Mouse (Mus musculus) spleen, postnatal 10 days (tissue): ENCODE results near the gene Ndufs3.

Experiments used
- DNase-seq, 2 experiments: peaks; one replicate each; pipeline ENCODE4 v3.0.0; 2021 to 2022; ENCODE audit warnings: low spot score in 2 of 2

Ndufs3 gene

DNA sequence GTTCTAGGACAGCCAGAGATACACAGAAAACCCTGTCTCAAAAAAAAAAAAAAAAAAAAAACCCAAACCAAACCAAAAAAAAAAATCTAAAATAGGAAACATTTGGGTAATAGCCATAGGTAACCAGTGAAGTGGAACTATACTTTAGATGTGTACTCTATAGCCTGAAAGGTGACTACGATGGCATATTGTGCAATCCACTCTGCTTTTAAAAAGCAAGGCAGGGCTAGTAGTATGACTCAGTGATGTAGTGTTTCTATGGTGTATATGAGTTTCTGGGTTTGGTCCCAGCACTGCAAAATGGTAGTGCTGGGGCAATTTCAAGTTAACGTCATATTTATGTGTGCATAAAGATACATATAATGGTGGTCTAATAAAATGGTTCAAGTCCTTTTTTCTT lies 2.1 kb upstream of the Ndufs3 start:
- DNase-seq = no peak

DNA sequence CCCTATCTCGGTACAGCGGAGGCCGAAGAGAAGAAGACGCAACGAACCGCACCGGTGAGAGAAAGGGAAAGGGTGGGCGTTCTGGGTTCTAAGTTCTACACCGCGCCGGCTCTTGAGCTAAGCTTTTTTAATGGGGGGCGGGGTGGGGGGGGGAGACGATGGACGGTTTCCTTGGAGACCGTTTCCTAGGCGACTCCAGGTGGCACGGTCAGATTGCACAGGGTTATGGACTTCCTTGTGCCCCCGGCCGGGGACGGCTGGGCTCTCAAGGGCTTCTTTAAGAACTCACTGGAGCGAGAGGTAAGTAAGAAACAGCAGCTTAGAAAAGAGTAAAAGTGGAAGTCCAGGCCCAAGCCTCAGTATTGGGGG lies 213 bp upstream of the Ndufs3 start:
- peak in 1 of 2 experiments; percentile 67 for DNase-seq

DNA sequence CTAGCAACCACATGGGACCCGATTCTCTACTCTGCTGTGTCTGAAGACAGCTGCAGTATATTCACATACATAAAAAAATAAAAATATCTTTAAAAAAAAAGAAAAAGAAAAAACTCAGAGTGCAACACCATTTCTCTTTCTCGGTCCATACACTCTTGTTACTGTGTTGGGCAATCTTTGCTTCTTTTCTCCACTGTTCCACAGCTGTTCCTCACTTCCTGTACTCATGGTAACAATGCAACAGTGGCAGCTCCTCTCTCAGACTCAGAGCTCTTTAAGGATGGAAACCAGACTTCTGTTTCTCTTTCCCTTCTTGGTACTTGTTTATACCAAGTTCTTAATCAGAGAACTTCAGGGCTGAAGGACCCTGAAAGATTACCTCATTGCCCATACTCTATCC lies 1.2 kb downstream of the Ndufs3 start:
- no peak for DNase-seq

DNA sequence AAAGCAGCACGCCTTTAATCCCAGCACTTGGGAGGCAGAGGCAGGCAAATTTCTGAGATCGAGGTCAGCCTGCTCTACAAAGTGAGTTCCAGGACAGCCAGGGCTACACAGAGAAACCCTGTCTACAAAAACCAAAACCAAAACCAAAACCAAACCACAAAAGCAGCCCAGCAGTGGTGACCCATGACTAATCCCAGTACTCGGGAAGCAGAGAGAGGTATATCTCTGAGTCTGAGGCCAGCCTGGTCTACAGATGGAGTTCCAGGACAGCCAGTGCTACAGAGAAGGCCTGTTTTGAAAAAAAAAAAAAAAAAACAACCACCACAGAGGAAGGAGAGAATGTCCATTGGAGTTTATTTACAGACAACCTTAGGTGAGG lies 10.3 kb downstream of the Ndufs3 start:
- DNase-seq = peak in 1 of 2 experiments; percentile 28

DNA sequence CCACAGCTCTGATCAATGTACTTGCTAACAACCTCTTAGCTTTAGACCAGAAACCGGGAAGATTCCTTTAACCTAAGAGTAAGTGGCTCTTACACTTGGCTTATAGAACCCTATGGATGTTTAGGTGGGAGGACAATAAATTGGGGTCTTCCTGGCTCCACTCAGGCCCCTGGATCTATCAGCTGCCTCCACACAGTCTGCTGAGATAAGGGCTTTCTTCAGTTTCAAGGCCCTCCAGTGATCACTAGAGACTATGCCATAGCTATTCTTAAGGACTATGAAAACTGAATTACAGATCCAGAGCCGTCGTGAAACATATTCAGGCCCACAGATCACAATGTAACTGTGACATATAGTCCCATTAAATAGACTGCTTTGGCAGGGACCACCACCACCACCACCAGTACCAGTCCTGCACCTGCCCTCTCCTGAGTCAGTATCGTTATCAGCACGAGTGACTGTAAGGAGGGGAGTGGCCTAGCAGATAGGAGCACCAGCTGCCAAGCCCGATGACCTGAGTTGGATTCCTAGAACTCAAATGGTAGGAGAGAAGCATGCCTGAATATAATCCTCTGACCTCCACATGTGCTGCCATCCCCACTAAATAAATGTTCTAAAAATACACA lies 10.8 kb downstream of the Ndufs3 start:
- peak; percentile 22 to 33 for DNase-seq

DNA sequence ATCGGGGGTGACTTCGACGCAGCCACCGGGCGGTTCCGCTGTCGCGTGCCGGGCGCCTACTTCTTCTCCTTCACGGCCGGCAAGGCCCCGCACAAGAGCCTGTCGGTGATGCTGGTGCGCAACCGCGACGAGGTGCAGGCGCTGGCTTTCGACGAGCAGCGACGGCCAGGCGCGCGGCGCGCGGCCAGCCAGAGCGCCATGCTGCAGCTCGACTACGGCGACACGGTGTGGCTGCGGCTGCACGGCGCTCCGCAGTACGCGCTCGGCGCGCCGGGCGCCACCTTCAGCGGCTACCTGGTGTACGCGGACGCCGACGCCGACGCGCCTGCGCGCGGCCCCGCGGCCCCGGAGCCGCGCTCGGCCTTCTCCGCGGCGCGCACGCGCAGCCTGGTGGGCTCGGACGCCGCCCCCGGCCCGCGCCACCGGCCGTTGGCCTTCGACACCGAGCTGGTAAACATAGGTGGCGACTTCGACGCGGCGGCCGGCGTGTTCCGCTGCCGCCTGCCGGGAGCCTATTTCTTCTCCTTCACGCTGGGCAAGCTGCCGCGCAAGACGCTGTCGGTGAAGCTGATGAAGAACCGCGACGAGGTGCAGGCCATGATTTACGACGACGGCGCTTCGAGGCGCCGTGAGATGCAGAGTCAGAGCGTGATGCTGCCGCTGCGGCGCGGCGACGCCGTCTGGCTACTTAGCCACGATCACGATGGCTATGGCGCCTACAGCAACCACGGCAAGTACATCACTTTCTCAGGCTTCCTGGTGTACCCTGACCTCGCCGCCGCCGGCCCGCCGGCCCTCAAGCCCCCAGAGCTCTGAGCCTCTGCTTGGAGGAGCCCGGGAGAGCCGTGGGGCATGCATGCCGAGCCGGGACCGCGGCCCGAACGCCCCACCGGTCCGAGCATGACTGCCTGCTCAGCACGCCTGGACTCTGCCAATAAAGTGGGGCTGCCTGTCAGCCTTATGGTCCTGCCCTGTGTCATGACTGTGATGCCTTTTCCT lies 14.8 kb downstream of the Ndufs3 start:
- peak; percentile 55 to 69 for DNase-seq

DNA sequence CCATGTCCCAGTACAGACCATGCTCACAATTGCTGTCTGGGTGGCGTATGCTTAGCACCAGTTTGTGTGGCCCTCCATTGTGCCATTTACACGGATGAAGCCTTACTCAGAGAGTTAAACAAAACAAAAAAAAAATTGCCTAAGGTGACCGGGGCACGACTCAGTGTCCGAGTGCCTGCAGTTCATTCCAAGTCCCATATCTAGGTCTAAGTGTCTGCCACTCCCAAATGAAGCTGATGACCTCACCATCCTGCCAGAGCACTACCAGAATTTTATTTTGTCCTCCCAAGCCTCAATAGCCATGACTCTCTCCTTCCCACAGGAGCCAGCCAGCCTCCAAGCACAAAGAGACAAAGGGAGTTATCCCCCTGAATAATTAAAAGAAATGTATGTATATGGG lies 17.0 kb downstream of the Ndufs3 start:
- DNase-seq = no peak

DNA sequence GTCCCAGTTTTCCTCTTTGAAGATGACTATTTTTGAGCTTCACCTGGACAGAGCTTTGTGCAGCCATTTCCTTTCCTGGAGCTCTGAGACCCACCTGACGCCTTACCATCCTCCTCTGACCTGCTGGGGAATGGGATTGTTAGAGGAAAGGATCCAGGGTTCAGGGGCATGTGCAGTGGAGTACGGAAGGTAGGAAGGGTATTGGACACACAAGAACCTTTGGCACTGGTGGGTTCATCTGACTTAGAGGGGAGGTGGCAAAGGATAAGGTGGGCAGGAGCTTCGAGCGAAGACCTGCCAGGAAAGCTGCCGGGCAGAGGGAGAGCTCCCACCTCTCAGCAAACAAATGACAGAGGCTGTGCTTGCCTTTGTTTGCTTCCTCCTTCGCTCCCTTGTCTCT lies 18.2 kb downstream of the Ndufs3 start:
- no peak for DNase-seq

DNA sequence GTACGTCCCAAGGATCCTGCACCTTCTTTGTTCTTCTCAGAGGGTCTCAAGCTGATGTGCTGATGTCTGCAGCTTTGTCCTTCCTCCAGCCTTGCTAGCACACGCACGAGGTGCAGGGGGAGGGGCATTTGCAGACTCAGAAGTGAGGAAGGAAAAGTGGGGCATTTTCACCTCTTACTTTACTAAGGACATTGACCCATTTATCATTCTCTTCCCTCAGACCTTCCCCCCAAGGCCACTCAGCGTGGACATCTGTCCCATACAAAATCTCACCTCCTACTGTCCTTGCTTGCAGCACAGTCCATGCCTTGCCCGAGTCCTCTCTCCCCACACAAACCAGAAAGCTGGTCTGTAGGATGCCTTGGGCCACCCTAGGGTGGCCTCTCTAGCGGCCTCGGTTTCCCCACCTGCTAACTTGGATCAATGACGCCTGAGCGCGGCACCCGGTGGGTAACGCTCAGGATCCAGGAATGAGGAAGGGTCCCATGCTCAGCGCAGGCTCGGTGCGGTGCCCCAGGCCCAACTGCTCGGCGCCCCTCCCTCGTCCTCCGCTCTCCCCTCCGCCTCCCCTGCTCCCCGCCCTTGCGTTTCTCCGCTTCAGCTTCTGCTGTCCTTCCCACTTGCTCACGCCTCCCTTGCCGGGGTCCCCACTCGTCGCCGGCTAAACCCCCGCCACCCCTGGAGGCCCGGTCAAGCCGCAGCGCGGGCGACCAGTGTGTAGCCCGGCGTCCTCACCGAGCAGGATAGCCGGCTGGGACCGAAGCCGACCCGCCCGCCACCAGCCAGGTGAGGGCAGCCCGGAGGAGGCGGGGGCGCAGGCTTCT lies 19.2 kb downstream of the Ndufs3 start, which contains the start of gene C1qtnf4:
Gene C1qtnf4, plus strand, starts transcription at position 643 of the 824 bp plus-strand sequence.
- DNase-seq = no peak

DNA sequence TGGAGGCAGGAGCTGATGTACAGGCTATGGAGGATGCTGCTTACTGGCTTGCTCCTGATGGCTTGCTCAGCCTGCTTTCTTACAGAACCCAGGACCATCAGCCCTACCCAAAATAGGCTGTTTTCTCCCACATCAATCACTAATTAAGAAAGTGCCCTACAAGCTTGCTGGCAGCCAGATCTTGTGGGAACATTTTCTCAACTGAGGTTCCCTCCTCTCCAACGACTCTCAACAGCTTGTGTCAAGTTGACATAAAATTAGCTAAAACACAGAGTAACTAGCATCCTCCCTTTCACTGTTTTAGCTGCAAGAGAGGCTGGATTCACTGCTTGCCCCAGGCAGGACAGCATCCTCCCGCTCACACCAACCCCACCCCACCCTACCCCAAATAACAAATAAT lies 22.8 kb downstream of the Ndufs3 start:
- DNase-seq = no peak

DNA sequence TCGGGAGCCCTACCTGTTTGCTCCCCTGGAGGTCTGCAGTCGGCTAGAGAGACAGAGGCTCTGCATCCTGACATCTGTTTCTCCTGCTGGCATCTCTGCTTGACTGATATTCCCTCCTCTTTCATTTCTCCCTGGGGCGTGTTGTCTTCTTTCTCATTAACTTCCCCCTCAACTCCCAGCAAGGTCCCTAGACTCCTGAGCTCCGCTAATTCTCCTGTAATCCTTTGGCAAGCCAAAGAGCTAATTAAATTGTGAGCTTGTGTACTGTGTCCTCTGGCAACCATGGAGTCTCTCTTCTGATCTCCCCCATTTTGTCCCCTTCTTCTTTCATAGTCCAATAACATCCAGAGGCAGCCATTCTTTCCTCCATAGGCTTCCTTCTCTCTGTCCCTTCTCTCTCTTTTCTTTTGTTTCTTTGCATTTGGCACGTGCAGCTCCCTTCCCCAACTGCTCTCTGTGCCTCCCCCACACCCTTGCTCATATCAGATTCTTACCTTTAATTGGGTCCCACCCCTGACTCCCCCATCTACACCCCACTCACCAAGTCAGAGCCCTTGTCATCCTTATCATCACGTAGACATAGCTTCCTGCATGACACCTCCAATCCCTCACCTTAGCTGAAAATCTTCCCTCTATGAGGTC lies 24.4 kb downstream of the Ndufs3 start:
- DNase-seq = no peak

DNA sequence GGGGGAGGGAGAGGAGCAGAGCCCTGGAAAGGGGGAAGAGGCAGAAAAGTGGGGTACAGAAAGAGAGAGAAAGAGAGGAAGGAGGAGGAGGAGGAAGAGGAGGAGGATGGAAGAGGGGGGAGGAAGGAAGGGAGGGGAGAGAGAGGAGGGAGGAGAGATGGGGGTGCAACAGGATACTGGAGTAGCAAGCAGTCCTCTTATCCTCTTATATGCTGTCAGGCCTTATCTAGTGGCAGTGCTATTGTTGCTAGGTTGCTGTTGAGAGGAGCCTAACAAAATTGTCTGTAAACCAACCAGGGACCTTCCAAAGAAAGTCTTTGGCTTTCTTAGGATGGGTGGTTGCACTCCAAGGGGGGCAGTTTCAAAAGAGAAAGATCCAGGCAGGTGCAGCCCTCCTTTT lies 25.2 kb downstream of the Ndufs3 start:
- DNase-seq = no peak

DNA sequence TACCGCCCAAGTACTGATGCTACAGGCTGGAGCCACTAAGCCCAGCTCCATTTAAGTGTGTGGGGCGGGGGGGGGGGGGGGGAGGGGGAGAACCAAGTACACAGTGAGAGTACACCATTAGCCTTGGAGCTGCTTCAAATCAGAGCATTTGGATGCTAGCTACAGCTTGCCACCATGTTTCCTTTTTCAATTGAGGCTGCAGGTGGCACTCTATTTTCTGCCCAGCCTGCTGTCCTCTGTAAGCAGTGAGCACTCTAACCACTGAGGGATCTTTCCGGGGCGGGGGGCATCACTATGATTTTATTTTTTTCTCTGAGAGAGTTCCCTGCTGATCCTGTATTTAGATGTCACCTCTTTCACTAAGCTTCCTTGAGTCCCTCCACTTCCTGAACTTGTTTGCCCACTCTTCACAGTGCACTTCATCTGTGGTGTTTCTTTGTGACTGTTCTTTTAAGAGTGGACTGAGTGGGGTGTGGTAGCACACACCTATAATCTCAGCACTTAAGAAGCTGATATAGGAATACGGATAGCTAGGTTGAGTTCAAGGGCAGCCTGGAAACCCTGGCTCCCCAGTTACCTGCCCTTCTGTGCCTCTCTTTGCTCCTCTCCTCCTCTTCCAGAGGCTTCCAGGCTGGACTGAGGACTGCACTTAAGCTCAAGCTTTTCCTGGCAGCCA lies 26.9 kb downstream of the Ndufs3 start:
- DNase-seq = no peak

DNA sequence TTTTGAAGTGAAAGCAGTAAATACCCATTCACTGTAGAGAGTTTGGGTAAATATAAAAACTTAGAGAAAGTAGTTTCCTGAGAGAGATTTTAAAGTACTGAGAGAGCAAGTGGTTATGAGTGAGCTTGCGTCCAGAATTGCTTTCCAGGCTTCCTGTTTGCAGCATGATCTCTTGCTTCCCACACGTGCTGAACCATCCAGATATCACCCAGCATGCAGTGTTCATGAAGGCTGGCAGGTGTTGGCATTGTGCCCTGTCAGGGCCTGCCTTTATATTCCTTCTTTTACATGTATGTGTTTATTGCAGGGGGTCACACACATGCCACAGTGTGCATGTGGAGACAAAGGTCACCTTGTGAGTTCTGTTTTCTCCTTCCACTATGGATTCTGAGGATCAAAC lies 29.4 kb downstream of the Ndufs3 start:
- DNase-seq = no peak

DNA sequence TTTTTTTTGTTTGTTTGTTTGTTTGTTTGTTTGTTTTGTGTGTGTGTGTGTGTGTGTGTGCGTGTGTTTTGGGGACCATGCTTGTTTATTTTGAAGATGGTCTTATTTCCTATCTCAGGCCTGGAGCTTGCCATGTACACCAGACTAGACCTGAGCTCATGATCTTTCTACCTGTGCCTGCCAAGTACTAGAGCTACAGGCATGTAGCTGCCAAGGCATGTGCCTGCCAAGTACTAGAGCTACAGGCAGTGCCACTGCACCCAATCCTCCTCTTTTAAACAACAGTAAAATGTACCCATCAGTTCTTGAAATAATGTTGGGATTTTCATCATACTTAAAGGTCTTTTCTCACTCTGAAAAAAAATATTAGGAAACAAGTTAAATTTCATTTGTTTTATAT lies 30.6 kb downstream of the Ndufs3 start:
- no peak for DNase-seq

DNA sequence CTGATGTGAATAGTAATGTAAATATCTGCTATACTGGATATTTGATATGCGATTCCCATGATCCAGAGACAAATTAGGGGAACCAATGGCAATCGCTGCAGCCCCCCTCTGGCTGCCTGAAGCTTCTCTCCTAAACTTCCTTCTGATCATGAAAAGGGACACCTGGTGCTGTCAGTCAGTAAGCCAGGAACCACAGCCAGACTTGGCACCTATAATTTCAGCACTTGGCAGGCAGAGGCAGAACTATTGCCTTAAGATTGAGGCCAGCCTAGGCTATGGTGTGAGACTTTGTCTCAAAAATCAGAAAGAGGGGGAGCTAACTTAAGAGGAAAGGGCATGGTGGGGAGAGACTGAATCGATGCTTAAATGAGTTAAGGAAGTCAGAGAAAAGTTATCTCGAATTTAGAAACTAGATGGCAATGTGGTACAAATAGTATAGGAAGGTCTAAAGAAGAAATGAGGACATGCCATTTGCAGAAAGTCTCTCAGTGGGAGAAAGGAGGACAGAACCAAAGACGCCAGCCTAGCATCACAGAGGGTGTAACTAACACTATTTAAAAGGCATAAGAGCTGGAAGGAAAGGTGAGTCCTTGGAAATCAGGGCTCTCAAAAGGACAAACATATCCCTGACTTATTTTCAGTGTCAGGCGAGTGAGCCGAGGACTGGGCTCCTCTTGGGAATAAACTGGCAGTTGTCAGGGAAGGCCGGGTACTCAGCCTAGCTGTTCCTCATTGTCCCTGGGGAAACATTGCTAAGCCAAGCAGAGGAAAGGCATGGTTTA lies 33.3 kb downstream of the Ndufs3 start:
- no peak for DNase-seq

DNA sequence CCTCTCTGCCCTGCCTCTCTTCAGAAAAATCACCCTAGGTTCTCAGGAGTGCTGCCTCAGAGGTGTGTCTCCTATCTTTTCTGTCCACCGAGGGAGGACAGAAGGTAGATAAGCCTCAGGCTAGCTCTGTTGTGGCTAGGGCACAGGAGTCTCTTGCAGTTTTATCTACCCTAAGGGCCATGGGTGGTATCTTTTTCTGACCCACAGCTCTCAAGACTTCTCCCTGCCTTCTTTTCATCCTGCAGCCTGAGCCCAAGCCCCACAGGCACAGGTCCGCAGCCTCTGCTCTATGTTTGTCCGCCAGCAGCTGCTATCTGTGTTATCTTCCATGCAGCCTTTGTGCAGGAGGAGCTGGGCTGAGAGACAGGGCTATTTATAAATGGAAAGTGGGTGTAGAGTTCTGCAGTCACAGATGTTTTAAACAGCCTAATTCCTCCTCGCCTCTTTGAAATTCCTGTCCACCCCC lies 34.5 kb downstream of the Ndufs3 start:
- DNase-seq = peak in 1 of 2 experiments; percentile 30

DNA sequence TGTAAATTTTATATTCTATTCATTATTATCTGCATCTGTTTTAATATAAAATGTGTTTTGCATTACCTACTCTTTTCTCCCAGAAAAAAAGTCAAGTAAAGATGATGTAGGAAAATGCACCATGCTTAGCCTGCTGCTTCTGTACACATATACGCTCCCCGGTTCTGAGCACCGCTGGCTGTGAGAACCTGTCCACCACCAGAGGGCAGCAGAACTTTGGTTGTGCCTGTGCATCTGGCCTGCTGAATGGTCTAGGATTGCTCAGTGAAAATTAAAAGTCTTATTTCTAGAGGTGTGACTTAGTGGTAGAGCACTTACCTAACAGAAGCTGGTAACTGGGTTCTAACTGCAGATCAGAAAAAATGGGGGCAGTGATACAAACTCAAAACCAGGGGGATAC lies 38.1 kb downstream of the Ndufs3 start:
- peak; percentile 79 to 89 for DNase-seq

DNA sequence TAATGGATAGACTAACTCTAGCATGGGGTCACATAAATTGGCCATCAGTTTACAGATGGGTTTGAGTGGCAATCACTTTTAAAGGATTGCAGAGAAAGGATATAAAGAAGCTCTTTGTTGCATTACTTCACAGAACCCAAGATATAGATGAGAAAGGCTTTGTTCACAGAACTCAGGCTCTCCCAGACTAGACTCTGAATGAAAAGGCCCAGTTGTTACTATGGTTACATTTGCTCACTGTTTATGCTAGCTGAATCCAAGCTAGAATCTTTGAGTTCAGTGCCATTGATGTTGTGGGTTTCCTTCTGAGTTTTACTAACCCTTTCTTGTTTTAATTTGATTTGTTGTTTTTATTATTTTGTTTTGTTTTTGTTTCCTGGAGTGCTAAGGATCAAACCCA lies 40.4 kb downstream of the Ndufs3 start:
- DNase-seq = no peak

DNA sequence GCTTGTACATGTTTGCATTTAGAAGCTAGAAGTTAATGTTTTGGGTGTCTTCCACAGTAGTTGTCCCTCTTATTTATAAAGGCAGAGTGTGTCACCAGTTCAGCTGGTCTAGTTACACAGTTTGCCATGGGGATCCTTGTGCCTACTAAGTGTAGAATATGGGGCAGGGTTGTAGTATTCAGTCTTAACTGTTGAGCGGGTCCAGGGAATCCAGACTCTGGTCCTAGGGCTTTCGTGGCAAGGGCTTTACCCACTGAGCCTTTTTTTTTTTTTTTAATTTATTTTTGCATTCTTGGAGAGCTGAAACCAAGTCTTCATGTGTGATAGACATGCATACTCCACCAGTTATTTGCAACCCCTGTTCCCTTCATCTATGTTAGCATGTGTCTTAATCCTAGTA lies 43.1 kb downstream of the Ndufs3 start:
- DNase-seq = no peak
